Mouse (Mus musculus) CH12F3 (cell line): Measurements from ENCODE around the gene Vcan.
"Not testable (repeated sequence)": the region's sequence is repeated elsewhere in the genome, so short reads cannot be mapped to it uniquely, and the experiment has no call there.

Source experiments
- in situ Hi-C: fragments of 300-500 bp; cut with MboI; formaldehyde crosslinking; loops from 2 replicates; pipeline ENCODE4 v1.14.3; 2020; ENCODE audit warnings: low sequenced_read_pairs

The Vcan gene

DNA sequence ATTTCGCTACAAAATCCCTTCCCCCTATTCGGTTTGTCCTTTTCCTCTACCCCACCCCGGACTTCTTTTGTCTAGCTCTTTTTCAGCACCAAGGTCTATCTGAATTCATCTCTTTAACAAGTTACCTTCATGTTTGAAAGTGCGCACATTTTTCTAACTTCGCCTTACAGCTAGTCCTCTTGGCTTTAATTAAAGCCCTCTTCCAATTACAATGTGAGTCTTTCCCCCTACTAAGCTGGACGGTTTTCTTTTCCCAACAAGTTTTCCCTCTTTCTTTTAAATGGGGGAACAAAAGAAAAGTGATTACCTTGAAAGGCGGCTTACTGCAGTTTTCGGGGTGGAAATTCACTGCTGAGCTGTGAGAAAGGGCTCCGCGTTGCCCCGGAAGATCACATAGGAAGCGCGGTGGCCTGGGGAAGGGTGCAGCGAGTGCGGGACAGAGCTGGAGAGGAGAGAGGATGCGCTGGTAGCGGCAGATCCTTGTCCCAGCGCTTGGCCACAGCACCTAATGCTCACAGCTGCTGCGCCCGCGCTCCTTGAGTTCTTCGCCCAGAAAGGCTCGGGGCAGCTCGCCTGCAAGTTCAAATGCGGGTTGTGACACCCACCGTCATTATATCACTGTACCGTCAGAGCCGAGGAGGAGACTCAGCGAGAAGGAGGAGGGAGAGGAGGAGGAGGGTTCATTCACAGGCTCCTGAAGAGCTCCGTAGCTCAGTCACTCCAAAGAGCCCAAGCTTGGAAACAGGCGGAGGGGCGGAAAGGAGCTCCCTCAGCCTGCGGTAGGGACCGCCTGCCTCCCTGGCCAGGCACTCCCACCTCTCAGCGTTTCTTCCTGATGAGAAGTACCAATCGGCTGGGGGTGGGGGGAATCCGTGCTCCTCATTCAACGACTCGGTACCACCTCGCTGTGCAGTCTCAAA, at the start of gene Vcan:
TSS of gene Vcan (minus strand) at position 744 of the 920 bp plus-strand sequence.
- in situ Hi-C loops = no loop called here

DNA sequence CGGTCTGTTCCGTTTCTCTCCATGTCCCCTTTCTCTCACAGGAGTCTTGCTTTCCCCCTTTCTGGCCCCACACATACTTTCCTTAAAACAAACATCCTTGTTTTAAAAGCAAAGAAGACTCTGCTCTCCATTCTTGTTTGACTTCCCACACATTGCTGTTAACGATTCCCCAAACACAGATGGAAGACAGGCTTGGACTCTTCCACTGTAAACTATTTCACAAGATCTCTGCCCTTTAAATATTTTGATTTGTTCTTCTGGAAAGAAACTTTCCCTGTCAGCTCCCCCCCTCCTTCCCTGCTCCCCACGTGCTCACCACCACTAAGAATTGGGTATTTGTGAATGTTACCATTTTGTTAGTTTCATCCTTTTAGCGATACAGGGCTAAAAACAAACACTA, 49.2 kb upstream of the Vcan start:
- in situ Hi-C loops = no loop called here

DNA sequence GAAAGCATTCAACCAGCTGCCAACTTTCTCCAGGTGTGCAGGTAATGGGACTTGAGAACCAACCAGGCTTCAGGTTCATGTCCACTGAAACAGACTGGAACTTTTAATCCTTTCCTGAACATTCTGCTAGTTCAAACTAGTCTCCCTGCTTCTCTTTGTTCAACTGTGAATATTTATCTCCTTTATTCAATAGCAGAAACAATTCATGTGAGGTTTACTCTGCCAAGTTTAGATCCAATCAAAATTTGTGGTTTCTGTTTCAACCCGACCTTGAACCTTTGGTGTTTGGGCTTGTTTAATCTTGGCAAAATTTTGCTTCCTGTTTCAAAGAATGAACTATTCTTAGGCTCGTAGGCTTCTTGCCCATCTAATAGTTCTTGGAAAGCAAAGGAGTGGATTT, 40.6 kb upstream of the Vcan start:
- in situ Hi-C loops = no loop called here

DNA sequence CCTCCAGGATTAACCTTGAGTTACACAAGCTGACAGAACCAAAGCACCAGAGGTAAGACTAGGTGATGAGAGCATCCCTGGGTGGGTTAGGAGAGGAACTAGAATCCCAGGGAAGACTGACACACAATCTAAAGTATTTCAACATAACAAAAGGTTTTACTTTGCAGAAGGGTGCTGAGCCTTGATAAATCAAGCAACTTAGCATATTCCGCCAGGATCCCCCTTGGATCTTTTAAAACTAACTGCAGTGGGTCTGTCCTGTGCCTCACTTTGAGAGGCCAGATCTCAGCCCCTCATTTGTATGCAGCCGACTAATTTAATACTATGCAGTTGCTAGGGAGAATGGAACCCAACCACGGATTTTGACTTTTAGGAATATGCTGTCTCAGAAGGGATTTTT, 38.0 kb upstream of the Vcan start:
- in situ Hi-C loops = no loop called here

DNA sequence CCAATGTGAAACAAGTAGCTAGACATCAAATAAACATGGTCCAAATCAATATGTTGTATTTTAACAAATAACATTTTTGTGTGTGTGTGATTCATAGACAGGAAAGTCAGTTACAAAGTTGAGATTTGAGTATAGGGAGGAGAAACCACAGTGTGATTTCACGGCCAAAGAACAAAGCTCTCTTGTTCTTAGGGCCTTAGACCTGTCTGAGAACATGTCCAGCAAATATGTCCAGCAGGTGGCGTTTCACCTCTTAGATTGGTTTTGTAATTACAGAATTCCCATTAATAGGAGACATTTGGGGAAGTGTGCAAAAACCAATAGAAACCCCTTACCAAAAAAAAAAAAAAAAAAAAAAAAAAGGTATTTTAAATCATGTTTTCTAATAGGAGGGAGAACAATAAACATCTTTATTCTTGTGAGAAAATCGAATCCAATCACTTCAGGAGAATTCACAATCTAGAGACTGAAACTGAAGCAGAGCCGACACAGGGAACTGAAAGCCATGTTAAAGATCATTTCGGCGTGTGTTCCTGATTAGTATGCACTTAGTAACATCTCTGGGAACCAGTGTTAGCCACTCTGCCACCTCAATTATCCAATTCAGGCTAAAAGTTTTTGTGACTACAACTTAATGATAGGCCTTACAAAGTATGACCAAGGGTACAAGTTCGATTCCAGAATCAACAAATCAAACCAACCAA, 37.1 kb upstream of the Vcan start:
- in situ Hi-C loops = no loop called here

DNA sequence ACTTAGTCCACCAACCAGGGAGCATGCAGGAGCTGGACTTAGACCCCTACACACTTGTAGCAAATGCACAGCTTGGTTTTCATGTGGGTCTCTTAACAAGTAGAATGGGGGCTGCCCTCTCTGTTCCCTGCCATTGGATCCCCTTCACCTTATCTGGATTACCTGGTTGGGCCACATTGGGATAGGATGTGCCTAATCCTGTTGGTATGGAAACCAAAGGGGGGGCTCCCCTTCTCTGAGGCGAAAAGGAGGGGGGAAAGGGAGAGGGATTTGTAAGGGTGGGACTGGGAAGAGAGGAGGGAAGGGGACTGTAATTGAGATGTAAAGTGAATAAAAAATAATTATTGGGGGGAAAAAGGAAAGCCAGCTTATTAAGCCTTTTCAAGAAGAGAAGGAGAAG, 35.5 kb upstream of the Vcan start:
- in situ Hi-C loops = no loop called here

DNA sequence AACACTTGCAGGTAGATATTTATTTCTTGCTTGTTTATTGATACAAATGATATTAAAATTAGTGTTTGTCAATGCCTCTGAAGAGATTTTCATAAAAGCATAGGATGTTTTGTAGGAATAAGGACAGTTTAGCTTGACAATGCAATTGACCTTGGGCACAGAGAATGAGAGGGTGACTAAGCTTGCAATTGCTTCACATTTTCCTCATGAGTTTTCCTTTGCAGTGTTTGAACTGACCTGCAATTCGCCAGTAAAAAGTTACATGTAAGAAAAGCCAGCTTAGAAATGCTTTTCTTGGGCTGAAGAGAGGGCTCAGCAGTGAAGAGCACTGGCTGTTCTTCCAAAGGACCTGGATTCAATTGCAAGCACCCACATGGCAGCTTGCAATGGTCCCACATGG, 34.8 kb upstream of the Vcan start:
- in situ Hi-C loops = no loop called here

DNA sequence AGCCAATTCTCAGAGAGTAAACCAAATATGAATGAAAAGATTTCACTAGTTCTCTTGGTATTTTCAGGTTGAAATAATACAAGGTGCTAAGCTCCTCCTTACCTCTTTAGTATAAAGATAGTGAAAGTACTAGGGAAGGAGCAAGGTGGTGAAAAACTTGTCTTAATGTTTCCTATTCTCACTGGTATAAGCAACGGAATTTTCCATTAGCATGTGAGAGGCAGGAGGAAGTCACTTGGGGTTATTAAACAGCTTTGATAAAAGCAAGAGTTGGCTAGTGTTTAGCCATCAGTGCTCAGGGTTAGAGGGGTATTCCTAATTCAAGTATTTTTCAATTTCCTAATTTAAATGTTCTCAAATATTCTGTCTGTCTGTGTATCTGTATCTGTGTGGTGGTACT, 24.2 kb upstream of the Vcan start:
- in situ Hi-C loops = no loop called here

DNA sequence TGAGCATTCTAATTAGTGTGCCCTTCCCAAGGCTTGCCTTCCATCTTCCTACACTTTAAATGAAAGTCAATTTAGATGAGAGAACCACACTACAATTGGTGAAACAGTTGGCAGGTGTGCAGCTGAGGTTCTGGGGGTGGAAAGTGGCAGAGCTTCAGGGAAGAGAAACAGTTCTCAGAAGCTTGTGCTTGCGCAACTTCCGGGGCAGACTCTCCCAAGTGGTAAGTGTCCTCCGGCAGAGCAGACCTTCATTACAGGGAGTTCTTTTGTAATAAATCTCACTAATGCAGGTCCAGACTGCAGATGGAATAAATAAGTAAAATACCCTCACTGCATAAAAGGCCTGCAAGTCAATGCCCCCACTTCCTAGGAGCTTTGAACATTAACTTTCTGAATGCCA, 23.7 kb upstream of the Vcan start:
- in situ Hi-C loops = no loop called here

DNA sequence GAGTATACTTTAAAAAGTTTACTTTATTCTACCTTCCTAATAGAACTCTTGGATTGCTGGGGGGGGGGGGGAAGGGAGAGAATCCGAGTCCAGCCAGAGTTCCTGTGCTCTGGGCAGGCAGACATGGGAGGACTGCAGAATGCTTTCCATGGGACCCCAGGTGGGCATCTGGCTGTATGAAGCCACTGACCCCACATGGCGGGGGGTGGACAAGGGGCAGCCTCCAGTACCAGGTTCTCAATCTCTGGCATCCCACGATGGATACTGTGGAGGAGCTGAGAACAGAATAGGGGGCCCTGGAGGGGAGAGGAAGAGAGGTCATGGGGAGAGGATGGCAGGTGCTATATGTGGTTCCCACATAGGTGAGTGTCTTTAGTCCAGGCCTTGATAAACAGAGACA, 20.0 kb upstream of the Vcan start:
- in situ Hi-C loops = no loop called here

DNA sequence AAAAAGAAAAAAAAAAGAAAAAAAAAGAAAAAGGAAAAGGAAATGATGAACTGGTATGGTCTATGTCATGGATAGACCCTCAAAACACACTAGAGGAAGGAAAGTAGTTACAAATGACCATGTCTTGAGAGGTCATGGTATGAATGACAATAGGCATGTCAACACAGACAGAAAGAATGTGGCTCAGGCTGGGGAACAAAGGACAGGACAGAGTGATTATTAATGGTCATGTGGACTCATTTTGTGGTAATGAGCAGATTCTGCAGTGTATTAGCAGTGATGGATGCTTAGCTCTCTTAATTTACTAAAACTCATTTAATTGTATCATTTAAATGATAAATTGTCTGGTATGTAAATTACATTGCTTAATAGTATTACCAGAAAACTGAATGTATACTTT, 14.0 kb upstream of the Vcan start:
- in situ Hi-C loops = no loop called here

DNA sequence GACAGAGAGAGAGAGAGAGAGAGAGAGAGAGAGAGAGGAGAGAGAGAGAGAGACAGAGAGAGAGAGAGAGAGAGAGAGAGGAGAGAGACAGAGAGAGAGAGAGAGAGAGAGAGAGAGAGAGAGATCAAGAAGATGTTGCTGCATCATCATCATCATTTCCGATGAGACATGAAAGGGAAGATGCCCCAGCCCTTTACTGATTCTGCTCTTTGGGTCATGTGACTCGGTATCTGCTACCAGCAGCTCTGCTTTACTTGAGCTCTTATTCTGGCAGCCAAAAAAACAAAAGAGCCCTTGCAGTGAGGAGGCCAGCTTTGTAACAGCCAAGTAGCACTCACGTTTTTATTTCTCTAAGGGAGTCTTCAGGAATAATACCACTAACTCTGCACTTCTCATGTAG, 8.3 kb upstream of the Vcan start:
- in situ Hi-C loops = not testable (repeated sequence)

DNA sequence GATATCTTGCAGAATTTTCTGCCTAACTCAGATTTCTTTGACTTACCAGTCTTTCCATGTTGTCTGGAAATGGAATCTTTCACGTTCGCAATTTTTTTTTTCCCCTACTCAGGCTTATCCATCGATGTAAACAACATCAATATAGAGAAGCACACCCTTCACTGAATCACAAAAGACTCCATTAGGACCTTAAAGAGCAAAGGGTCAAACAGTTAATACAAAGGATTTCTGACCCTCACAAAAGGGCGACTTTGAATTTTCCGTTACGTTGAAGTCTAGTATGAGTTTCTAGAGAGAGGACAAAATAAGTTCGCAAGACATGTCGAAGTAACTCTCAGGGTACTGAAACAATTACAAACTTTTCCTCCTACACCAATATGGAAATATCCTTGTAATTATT, 892 bp upstream of the Vcan start:
- in situ Hi-C loops = no loop called here

DNA sequence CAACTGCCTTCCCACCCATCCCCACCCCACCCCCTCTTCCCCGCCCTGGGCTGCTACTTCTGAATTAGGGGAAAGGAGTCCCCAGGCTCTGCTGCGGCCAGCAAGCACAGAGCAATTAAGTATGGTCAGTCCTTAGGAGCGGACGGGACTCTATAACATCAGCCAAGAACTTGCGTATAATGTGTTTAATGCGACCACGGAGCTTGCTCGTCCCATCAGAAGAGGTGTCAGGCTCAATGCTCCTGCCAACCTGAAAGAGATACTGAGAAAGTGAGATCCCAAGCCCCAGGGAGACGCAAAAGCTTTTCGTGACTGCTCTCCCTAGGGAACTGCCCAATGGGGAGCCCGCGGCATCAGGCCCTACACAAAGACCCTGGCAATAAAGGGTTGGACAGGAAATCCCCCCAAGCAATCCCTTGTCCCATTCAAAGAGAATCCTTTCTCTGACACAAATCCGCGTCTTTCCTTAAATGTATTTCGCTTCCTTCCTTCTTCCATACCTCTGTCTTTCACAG, 434 bp upstream of the Vcan start:
- in situ Hi-C loops = no loop called here

DNA sequence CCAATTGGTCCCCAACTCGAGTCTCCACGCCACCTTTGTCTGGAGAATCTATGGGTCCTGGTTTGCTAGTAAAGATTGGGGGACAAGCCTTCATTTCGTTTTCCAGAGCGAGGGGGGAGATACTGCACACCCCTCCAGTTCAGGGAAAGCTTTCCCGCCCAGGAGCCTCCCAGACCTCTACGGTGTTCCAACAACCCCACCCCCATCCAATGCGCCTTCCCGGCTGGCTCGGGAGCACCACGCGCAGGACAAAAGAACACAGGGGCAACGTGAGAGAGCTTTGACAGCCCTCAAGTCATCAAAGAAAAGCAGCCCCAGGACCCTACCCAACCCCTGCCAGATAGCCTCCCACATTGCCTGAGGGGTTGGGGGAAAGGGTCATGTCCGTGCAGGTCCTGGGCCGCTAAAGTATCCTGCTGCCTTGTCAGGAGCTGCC, 1.2 kb downstream of the Vcan start:
- in situ Hi-C loops = no loop called here

DNA sequence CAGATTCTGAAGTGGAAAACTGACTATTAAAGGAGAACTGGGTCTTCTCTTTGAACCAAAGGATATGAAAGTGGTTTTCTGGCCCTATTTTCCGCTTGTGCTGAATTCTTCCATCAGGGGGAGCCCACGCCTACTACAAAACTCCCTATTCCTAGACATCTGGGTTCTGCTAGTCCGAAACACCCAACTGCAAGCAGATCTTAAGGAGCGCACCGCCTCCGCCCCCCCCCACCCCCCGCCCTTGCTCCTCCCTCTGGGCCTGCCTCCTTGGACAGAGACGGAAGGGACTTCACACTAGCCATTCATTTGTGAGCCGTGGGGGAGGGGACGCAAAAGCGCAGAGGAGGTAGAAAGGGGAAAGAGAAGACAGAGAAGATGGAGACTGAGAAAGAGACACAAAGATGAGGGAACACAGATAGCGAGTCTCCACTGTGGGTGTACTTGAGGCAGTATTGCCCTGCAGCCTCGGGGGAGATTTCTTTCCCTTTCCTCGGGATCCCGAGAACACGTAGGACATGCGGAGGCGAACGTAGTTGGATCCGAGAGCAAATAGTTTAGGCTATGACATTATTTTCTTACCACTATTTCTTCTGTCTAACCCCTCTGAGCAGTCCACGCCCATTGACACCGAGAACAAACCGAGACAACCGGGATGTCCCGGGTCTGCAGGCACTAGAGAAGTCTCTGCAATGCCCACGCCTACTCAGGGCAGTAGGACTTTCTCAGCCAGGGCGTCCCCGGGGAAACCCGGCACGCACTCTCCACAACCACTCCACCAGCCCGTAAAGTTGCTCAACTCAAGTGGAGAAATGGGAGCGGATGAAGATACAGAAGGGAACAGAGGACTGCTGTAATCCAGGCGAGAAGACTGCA, 1.8 kb downstream of the Vcan start:
- in situ Hi-C loops = no loop called here

DNA sequence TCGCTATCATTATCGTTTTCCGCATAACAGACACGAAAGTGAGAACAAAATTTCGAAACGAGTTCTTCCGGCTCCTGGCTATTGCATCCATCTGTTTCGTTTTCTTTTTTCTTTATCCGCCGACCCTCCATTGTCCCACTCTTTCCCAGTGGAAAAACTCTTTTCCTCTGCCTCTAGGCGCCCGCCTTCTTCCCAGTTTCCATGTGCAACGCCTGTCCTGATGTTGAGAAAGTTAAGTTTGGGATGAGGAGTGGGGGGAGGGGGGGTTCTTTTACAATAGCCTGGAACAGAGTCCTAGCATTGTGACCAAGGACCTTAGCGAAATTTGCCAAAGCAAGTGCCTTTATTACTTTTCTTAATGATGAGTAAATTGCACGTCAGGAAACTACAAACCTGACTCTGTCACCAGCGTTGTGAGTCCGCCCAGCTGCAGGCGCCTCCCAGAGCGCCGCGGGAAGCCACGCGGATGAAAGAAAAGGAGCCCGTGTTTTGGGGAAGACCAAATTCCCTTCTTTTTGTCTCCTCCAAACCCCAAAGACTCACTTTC, 2.5 kb downstream of the Vcan start:
- in situ Hi-C loops = no loop called here

DNA sequence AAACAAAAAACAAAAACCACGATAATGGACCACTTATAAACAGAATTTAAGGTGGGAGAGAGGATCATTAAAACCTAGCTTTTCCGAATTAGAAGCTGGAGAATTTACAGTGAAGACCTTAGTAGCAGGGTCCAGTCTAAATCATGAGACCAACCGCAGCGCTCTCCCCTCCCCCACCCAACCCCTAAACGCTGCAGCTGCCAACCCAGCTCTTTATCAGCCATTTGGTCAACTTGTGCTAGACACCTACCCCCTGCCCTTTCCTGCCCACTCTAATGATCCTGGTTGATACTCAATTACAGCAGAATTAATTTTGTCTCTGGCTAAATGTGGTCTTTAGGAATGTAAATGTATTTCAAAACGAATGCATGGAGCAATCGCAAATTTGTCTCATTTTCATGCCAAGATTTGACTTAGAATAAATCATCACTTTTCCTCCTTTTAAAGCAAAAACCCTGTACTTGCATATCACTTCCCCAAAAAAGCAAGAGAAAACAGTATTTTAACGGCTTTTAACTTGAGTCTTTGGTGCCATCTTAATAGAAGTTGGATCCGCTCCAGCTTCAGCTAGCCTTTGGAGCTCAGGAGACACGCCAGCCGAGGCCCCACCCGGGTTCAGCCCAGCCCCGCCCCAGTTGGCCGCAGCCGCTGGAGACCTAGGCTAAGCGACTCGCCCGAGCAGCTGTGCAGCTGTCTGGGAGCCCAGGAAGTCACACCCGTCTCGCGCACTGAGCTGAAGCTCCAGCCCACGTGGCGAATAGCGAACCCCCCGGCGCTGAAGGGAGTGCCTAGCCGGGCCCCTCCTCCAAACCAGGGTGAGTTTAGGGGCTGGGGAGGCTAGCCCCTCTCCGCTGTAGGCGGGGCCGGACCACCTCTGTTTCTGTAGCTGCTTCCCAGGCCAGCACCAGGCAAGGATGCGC, 3.3 kb downstream of the Vcan start:
- in situ Hi-C loops = no loop called here

DNA sequence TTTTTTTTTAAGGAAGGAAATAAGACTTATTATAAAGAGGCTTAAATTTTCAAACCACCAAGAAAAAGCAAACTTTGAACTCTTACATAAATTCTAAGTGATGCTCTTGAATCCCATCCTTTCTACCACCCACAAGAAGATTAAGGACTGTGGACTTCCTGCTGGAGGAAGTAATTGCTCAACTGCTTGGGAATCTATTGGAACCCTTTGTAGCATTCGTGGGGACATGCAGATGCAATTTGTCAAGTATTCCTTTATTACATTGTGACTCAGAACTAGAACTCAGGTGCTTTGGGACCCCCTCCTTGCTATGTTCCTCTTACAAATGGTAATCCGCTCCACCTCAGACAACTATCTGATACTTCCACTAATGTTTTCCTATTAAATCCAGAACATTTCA, 4.0 kb downstream of the Vcan start:
- in situ Hi-C loops = no loop called here

DNA sequence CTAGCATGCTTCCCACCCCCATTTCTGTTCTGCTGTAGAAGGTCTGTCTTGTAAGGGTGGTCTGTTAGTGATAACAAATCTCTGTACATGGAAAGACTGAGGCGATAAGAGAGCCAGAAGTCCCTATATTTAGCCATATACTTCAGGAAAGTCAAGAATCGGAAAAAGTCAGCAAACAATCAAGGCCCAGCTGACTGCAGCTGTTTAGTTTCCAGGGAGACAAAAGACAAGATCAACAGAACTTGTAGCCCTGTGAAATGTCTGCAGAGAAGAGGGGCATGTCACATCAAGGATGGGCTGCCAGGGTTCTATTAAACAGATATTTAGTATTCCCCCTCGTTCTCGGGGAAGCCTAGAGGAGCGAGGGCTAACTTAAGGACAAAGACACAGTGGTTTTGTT, 7.2 kb downstream of the Vcan start:
- in situ Hi-C loops = no loop called here
